Mouse (Mus musculus) gastrocnemius, adult 18-20 months (tissue): Measurements from ENCODE around the gene Cdkn2b. TPM values are rescaled to one million over a fixed set of nuclear protein-coding genes. Genes with fewer than 3 reads are reported as not detected.
A peak's percentile ranks its signal among the peaks of the same experiment; 100 is the strongest.

Experiments
- DNase-seq: peaks from one replicate; pipeline ENCODE4 v3.0.0; 2021; ENCODE audit warnings: low spot score
- long read RNA-seq, 2 experiments: library from polyadenylated mRNA; stranded (forward); transcript quantifications; one replicate each; pipeline ENCODE4 v2.0.0; 2021
- total RNA-seq, 2 experiments: library from RNA; stranded (reverse); gene quantifications; 2 replicates each; pipeline ENCODE4 v1.2.3; 2021

Cdkn2b gene
- total RNA-seq = 1 to 10 TPM; 1.2 to 1.4 TPM
- long read RNA-seq, experiment 1, partial matches to known transcripts = 0 of 4 reads
- long read RNA-seq, experiment 1, other reads (novel, unspliced or antisense) = 0 of 4 reads
- long read RNA-seq, experiment 2, partial matches to known transcripts = 0 of 3 reads
- long read RNA-seq, experiment 2, other reads (novel, unspliced or antisense) = 0 of 3 reads

DNA sequence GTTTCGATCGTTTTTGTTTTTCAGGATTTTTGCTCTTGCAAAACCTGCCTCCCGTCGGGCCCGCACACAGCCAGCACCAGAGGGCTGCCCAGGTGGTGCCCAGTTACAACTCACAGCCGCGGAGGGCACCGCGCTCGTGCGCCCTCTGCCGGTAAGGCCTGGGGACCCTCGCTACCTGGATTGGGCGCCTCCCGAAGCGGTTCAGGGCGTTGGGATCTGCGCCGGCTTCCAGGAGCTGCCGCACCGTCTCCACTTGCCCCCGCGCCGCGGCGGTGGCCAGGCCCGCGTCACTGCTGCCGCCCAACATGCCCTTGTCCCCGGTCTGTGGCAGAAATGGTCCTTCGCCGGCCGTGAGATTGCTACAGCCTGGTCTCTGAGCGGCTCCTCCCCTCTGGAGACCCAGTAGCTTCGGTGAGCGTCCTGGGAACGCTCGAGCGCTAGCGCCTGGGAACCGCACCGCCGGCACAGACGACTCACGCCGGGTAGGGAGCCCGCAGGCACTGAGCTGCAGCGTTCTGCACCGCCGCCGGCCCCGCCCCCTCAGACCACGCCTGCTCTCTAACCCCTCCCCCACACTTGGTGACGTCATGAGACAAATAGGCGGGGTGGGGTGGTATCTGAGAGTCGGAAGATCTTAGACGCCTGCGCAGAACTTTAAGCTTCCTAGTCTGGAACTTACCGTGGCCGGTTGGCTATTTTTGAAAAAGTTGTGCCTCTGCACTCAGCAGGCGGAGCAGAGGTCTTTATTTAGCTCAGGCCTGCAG lies at the start of gene Cdkn2b:
Gene Cdkn2b (minus strand): TSS at position 549 of the 764 bp plus-strand sequence.
- DNase-seq = peak; percentile 96

DNA sequence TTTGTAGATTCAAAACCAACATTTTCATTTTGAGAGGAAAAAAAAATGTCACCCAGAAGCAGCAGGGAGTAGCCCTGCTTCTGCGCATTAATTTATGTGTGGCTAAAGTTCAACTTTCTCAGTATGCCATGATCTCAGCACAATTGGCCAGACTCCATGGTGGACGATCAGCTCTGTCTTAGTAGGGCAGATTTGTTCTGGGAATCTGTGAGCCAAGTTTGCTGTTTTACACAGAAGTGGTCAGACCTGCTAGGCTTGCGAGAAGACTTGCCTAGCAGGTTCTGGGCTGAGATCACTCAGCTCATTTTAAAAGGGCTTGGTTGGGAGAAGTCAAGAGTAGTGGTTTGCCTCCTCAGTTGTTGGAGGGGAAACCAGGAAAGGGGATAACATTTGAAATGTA lies 49.5 kb upstream of the Cdkn2b start:
- no peak for DNase-seq

DNA sequence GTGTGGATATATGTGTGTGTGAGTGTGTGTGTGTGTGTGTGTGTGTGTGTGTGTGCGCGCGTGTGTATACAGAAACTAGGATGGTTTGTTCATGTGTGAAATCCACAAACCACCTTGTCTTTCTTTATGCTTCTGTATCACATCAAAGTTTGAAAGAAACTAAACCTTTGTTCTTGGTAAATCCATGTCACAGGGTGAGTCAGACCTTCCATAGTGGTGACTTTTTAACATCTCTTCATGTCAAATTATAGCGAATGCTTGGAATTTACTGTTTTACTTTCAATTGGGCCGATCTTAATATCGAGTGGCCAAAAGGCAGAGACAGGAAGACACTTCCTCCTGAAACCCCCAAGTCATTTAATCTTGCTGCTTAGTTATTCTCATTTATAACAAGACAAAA lies 48.7 kb upstream of the Cdkn2b start:
- no peak for DNase-seq

DNA sequence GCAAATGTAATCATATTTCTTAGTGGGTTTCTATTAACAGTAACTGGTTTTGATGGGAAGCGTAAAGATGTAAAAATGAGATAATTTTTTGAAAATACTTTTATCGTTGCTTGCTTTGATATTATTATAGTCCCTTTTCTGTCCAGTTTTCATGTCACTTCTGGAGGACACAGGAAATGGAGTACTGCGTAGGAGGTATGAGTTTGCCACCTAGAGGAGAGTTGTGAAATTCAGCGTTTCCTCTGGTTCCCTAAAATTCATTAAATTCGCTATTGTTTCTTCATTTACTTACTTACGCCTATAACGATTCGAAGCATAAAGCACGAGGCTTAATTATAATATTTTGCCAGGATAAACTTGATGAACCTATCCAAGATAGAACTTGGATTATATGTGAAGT lies 43.1 kb upstream of the Cdkn2b start:
- DNase-seq = no peak

- no peak for DNase-seq
Observed at GRCm38 (mm10) chr4:89353071-89353582, 42.3 kb upstream of the Cdkn2b start.

DNA sequence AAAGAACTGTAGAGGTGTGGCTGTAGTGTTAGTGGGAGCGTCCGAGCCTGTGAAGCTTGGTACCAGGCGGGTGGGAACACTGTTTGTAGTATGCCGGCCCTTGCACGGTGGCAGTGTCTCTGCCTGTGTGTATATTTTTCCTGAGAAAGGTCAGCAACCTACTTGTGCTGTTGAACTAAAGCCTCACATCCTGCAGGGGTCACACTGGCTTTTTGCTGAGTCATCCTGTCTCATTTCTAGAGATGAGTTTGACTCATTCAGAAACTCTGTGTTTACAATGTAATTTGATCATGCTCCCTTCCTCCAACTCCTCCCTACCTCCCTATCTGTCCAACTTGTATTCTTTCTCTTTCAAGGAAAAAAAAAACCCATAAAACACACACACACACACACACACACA lies 40.6 kb upstream of the Cdkn2b start:
- no peak for DNase-seq

- DNase-seq = no peak
Observed at GRCm38 (mm10) chr4:89350938-89351451, 40.2 kb upstream of the Cdkn2b start.

DNA sequence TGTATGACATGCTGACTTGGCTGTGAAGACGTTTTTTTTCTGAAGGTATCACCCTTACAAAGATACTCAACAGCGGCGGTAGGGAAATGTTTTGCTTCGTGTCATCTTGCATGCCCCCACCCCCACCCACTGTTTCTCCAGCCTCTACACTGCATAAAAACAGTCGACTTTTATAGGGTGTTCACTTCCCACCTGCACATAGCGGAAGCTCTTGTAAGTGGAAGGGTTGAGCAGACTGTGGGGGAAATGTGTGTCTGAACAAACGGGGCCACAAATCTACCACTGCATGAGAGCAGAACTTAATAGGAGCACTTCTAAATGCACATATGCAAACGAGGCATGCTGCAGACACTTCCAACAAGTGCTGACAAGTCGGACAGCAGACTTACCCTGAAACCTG lies 39.6 kb upstream of the Cdkn2b start:
- no peak for DNase-seq

GRCm38 (mm10) chr4:89348842-89349241 lies 38.0 kb upstream of the Cdkn2b start:
- no peak for DNase-seq

GRCm38 (mm10) chr4:89313461-89313860 lies 2.6 kb upstream of the Cdkn2b start:
- DNase-seq = no peak

DNA sequence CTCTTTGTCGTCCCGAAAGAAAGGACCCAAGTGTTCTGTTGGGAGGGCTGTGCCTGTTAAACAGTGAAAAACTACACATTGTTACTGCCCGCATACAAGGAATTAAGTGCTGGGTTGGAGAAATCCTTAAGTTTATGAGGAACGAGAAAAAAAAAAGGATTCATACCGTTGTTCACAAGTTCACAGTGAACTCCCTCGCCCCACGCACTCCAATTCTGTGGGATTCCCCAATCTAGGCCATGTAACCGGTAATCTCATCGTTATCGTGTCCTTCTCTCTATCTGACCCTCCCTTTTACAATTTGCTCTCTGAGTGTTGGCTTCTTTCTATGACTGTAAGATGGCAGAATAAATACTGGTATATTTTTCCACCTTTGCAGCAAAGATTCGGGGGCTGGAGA lies 843 bp downstream of the Cdkn2b start:
- DNase-seq = no peak

GRCm38 (mm10) chr4:89308001-89308400 lies 2.8 kb downstream of the Cdkn2b start:
- no peak for DNase-seq

DNA sequence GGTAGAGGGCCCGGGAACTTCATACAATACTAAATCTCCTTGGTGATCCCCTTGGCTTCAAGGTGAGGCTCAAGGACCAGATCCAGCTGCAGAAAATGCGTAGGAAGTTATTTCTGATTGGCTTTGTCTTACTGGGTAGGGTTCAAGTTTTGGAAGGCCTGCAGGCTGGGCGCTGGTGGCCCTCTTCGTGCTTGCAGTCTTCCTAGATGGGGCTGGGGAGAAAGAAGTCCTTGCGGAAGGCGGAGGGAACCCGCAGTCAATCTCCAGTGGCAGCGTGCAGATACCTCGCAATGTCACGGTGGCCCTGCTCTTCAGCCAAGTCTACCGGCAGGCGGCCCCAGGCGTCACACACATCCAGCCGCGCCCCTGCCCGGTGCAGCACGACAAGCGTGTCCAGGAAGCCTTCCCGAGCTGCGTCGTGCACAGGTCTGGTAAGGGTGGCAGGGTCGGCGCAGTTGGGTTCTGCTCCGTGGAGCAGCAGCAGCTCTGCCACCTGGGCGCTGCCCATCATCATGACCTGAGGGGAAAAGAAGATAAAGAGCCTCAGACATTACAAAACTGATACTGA lies 4.0 kb downstream of the Cdkn2b start:
- no peak for DNase-seq

DNA sequence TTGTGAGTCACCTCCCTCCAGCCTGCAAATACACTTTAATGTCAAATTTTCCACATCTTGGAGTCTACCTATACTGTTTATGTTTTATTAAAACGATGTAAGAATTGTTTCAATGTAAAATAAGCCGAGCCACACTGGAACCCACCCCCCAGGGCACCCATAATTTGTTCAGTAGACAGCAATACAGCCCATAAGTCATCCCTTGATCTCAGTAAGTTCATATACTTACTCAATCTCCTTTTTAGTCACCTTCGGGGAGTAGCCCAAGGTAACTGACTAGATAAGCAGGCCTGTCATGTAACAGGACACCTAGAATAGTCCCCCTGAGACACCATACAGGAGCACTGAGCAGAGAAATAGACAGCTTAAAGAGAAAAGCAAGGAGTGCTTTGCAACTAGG lies 5.1 kb downstream of the Cdkn2b start:
- DNase-seq = no peak

GRCm38 (mm10) chr4:89303281-89303995 lies 7.4 kb downstream of the Cdkn2b start:
- no peak for DNase-seq

GRCm38 (mm10) chr4:89302129-89302528 lies 8.7 kb downstream of the Cdkn2b start:
- no peak for DNase-seq

- no peak for DNase-seq
Observed at GRCm38 (mm10) chr4:89299721-89300120, 11.1 kb downstream of the Cdkn2b start.

- no peak for DNase-seq
Observed at GRCm38 (mm10) chr4:89295441-89296220, 15.2 kb downstream of the Cdkn2b start.

GRCm38 (mm10) chr4:89294486-89295440 lies 16.1 kb downstream of the Cdkn2b start, which contains the start of gene Cdkn2a:
Gene Cdkn2a (minus strand): TSS chr4:89294653.
- DNase-seq = peak; percentile 30

DNA sequence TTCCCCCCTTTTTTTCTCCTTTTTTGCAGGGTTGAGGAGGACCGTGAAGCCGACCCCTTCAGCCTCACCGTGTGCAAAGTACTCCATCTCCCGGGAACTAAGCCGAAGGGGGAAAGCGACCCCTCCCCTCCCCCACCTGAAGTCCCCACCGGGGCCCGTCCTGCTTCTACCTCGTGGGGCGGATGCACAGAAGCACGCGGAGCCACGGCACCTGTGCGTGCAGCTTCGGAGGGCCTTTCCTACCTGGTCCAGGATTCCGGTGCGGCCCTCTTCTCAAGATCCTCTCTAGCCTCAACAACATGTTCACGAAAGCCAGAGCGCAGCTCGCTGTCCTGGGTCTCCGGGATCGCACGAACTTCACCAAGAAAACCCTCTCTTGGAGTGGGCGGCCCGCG lies 16.8 kb downstream of the Cdkn2b start:
- DNase-seq = no peak
